Mouse (Mus musculus): ENCODE data around the gene Rfx3. TPM values are rescaled to one million over a fixed set of nuclear protein-coding genes. Genes with fewer than 3 reads are reported as not detected.

Gene Rfx3
- total RNA-seq, 1 experiment from 2014 or later = 9.0 TPM

DNA sequence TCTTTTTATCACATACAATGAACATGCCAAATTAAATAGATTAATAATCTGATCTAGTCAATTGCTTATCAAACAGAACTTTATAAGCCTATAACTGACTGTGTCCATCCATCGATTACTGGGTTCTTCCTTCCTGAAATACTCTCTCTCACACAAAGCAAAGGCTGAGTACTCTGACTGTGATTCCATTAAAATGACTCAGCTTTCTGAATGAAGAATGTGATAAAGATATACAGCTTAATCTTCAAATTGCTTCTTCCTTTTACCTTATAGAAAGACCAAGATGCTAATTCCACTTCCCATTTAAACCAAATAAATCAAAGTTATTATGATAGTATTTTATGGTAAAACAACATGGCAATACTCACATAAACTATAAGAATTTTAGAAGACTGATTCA is 105.8 kb downstream of the Rfx3 start:
- DNase-seq = no peak

DNA sequence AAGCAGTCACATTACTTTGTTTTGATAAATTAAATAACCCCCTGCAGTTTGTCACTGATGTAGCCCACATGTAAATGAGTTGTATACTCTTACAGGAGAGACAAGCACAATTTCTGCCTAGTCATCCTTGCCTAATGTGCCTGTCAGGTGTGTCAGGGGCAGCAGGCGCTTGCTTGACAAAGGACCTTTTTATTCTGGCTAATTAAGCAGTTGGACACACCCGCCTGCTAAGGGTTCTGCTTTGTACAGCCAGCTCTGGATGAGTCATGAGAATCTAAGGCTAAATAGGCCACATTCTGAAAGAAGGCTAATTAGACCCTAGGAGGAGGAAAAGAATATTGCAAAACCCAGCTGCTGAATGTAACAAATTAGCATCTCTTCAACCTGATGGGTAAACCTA is 106.3 kb downstream of the Rfx3 start:
- DNase-seq = no peak

DNA sequence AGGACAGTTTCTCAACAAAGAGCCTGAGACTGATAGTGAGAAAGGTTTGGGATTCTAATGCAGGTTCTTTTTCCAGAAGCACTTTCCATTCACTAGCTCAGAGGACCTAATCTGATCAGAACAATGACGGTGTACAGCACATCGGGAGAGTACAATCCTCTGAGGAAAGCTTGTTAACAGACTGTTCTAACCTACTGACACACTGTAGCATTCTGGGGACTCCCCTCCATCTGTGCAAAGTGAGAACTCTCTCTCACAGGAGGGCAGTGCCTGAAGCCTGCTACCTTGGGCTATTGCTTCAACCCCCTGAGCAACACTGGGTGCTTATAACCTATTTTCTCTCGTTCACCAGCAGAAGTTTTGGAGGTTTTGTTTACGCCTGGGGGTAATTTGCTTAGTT is 106.8 kb downstream of the Rfx3 start:
- no peak for DNase-seq

DNA sequence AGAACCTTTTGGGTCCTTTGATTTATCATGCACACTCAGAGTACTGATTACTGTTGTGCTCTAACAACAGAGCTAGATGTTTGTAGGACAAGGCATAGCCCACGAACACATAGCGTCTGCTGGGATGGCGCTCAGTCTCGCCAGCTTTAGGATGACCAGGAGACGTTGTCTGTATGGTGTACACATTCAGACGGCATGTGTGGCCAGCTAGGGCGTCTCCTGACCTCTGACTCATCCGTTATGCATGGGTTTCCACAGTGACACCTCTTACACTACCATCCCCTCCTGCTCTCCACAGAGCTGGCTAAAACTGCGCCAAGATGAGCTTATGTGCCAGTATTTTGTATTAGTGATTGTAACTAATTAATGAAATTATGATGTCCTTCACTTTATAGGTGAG is 108.4 kb downstream of the Rfx3 start:
- no peak for DNase-seq

DNA sequence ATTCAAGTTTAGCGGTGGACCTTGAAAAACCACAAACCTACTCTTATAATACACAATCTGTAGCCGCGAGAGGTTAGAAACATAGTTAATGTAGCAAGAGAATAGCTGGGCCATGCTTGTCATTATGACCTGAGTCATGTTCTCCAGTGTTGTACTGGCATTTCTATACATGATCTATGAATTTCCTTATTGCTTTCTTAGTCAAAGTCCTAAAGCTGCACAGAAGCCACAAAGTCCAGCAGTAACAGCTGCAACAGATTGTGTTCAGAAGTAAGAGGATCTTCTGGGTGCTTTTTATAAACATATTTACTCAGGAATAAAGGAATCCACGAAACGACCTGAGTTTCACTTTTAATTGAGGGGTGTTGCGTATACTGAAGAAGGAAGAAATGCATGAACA is 109.3 kb downstream of the Rfx3 start:
- DNase-seq = no peak

DNA sequence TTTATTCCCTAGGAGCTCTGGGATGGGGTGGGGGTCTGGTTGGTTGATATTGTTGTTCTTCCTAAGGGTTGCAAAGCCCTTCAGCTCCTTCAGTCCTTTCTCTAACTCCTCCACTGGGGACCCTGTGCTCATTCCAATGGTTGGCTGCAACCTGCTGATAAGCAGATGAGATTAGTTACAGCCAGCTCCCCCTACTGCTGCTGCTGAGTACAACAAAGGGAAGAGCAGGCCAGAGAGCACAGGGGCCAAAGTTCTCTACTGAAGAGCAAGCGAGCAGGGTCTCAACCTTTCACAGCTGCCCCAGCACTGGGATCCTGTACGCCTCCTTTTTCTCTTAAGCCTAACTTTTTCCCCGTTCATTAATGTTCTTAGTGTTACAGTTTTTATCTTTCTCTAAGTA is 126.4 kb downstream of the Rfx3 start:
- no peak for DNase-seq

DNA sequence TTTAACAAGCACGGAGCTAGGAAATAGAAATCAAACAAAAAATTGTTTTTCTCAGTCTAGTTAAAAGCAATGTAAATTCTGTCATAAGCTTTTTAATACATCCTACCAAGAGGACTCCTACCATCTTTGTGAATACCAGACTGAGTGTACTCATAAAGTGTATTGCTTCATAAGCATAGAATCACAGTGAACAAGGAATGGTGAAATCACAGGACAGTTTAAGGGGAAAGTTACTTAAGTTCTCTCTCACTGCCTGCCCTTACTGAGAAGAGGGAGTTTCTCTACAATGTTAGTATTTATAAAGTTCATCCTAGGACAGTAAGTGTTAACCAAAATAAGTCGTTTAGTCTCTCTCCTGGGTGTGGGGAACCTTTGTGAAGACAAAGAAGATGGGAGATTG is 133.5 kb downstream of the Rfx3 start:
- no peak for DNase-seq

DNA sequence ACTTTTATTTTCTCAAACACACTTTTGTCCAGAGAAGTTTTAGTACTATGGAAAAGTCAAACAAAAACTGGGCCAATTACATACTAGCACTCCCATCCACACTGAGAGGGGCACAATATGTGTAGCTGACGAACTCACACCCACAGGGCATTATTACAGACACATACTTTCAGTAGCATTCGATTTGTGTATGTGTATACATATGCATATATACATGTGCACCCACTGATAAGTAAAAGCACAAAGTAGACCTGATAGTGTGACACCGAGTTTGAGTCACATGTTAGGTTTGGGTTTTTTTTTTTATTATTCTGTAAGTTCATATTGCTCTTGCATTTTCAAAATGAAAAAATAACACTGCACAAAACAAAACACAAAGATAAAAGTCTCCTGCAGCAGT is 140.2 kb downstream of the Rfx3 start:
- DNase-seq = no peak

DNA sequence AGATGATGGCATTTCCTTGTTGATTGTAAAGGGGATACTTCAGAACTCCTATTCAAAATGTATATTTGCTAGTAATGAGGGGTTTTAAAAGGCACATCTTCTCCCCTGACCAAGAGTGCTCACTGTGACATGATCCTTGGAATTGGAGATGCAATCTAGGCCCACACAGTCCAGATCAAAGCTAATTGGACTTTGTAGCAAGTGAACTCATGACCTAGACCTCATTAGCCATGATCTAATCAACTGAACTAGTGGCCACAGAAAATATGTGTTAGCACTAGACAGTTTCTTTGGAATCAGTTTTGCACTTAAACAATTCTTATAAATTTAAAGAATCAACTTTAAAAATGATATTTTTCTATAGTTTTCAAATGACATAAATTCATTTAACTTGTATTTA is 151.3 kb downstream of the Rfx3 start:
- DNase-seq = no peak

DNA sequence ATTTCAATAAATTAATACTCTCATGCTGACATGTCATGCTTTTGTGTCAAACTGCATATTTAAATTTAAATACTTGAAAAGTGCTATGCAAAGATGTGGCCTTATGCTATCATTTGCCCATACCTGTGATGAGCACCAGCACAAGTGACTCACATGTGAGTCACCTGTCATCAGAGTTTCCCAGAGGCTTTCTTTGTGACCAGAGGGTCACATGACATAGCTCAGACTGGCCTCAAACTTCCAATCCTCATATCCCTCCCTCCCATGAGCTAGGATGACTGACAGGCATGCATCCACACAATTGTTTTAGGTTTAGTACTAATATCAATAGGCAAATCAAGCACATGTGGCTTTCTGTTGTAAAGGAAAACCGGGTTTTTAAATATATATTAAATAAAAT is 162.0 kb downstream of the Rfx3 start:
- DNase-seq = no peak

DNA sequence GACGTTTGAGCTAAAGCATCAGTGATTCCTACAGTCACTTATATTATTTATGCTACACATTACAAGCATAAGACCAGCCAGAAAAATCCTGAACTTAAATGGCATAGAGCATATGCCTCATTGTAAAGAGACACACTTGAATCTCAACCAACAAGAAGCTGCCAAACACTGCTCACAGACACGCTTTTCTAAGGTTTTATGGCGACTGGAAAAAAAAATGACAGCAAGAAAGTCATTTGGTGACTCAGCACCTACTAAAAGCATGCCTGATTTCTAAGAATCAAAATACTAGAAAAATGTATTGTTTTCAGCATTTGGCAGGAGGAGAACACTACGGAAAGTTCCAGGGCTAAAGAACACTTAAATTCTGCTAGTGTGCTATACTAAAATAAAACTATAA is 163.9 kb downstream of the Rfx3 start:
- no peak for DNase-seq

DNA sequence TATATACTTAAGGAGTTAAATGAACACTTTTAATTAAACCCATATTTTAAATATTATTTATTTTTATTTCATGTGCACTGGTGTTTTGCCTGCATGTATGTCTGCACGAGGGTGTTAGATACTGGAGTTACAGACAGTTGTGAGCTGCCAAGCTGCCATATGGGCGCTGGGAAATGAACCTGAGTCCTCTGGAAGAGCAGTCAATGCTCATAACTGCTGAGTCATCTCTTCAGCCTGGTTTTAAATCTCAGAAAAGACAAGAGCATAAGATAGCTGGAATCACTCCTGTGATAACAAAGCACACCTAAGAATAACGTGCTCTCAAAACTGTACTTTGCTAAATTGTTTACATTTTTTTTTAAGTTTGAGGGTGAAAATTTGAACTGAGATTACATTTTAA is 172.3 kb downstream of the Rfx3 start:
- no peak for DNase-seq

DNA sequence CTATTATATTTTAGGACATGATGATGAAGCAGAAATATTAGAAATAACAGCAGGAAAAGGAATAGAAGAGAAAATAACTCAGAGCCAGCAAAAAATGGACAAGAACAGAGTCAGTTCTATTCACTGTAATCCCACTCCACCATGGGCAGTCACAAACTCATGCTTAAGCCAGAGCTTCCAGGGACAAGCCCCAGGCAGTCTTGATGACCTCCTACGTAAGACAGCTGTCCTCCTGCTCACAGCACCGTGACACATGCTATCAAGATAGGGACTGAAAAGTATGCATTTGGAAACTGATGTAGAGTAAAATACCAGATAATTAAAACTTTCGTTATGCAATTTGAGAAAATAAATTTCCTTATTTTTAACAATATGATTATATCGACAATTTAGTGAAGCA is 172.9 kb downstream of the Rfx3 start:
- no peak for DNase-seq

DNA sequence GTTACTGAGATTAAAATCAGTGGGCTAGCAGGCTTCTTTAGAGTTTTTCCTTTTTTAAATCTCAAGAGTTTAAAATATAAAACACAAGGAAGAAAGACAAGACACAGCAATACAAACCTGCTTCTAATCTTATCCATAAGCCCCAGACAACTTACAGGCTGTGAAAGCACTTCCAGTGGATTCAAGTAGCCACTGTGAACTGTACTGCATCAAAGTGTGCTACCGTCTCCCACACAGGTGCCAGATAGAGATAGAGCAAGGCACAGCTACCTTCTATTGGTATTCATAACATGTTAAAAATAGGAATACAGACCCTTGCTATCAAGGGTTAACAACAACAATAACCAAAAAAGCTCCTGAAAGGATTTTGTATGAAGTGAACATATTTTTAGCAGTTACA is 178.5 kb downstream of the Rfx3 start:
- DNase-seq = no peak

DNA sequence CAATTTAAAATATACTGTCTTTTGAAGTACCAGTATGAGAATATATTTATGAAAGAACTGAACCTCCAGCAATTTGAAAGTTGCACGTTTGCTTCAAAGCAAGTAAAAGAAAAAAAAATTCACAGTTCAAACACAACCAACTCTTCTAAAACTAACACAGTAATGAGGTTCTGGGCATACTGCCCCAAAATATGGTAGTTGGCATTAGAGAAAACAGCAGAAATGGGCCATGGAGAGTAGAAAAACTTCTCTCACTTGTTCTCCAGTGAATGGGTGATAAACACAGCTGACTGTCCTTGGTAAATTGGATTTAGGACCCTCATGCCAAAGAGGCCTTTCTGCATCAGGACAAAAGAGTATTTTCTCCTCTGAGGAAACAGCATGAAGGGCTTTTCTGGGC is 182.7 kb downstream of the Rfx3 start:
- DNase-seq = no peak

DNA sequence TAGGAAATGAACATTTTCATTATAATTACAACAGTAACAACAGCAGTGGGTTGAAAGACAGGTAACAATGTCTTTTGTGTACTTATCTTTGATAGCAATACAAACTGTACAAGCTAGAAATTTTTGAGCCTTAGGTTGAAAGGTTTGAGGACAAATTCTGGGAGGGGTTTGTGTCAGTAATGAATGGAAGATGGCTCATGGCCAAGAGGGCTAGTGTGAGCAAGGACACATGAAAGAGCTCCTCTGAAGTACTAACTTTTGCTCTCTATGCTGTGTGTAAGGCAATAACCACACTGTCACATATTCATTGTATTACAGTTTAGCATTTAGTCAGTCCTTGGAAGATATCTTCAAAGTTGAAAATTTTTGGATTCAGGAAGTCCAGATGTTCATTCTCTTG is 193.3 kb downstream of the Rfx3 start:
- DNase-seq = peak; percentile 11

DNA sequence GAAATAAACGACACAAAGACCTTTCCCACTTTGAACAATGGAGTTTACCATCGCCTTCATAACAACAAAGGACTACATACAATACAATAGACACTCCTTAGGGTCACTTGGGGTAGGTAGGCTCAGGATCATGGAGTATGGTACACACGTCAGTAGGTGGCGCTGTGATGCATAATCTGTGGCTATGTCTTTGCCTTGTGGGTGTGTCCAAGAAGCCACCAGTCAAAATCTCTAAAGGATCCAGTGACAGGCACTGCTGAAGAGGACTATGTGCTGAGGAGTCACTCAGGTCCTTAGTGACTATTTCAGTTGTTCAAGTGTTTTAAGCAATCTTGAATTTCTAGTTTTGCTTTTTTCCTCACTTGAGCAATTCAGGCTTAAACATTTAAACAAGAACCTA is 230.9 kb downstream of the Rfx3 start:
- DNase-seq = peak; percentile 62

DNA sequence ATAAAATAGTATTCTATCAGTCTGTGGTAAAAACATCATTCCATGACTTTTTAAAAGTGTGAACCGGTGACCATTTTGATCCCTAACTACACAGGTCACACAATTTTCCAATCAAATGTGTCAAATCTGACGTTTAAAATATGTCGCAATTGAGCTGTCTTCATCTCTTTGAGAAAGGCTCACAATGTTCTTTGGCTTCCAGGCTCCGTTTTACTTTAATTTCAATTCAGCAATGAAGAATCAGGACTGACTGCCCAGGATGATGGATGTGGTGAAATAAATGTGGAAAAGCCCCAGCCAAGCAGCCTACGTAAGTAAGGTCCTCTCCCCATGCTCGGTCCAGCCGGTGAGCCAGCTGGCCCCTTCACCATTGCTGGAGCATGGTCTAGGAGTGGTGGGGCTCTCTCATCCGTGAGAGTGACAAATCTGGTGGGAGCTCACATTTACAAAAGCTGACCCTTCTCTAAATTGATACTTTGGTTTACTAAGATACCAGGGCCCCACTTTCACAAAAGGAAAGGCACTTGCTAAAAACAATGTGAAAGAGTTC is 240.2 kb downstream of the Rfx3 start:
- no peak for DNase-seq

DNA sequence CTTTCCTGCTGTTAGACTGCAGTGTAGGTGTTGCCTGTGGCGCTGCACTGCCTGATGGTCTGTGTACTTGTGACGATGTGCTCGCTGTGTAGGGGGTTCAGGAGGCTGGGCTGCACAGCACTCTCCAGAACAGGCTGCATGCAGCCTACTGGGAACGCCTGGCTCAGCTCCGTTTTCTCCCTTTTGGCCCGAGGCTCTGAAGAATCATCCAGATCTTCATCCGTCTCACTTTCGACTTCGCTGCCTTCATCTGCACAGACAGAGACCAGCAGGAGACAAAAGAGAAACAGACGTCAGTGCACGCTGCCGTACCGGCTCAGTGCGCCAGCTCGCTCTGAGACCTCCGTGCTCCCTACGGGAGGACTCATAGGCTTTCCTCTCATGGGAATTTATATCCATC is 242.5 kb downstream of the Rfx3 start:
- no peak for DNase-seq

DNA sequence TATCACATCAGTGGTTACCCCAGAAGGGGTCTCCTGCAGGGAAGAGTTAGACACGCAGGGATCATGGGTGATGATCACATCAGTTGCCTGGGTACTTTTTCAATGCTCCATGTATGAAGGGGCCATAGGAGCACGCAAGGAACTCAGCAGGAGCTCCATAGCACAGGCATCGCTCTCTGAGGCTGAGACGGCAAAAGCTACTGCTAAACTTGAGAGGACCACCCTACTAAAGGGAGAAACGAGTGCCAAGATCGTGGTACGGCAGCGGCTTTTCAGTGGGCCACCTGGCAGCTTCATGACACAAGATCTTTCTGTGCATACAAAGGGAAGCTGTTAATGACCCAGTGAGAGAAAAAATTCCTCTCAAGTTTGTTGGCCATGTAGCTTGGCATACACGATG is 250.7 kb downstream of the Rfx3 start:
- no peak for DNase-seq

DNA sequence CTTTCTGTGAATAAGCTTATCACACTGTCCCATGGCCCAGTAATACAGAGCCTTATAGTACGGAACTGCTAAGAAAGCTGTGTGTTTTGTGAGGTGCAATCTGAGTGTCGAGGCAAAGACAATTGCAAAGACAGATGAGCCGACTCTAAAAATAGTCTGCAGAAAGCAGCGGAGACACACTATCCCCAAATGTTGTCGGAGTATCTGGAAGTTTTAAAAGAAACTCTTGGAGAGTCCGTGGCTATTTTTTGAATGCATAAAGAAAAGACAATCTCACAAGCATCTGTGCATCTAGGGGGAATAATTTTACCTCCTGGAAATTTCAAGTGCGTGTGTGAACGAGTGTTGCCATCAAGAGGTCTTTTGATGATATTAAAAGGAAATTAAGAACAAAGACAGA is 251.6 kb downstream of the Rfx3 start:
- no peak for DNase-seq

DNA sequence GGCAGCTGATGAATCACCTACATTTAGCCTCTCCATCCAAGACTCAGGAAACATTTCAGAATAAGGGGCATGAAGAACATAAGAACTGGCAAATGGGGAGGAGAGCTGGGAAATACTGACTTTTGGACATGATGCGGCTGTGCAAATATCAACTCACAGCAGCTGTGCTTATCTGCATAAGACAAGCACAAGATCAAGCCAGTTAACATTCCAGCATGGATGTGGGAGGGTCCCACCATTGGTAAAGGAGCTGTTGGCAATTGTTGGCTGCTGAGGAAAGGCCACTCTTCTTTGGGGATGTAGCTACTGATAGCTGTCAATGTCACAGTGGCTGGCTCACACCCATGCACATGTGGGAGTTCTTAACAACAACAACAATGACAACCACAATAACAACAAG is 263.7 kb downstream of the Rfx3 start:
- no peak for DNase-seq

DNA sequence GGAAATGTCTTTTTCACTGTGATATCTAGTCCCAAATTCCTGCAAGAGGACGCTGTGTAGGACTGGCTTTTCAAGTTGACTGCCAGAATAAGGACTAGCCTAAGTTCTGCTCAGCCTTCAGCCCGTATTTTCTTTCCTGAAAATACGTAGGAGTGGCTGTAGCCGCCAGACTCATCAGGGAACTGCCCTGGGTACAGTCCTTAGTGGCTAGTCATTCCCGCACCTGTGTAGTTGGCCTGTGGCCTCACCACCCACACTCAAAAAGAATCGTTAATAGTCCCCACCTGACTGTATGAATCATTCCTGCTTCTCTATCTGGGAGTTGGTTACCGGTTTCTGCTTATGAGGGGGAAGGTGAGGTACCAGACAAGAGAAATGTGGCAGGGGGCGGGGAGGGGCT is 272.1 kb downstream of the Rfx3 start:
- no peak for DNase-seq

DNA sequence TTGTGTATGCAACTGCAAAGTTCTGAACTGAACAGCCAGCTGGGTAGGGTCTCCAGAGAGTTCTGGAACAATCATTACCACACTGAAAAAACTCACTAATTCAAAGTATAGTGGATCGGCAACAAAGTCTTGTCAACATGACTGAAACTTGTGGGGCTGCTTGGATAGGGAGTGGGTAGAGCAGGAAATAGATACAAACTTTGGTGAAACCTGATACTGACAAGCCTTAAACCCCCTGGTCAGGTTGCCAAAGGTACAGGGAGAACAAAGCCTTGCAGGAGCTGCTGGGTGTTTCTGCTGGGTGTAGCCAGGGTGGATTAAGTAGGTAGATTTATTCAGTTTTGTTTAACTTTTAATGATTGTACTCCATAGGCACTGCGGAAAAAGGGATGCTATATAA is 274.4 kb downstream of the Rfx3 start:
- DNase-seq = no peak

DNA sequence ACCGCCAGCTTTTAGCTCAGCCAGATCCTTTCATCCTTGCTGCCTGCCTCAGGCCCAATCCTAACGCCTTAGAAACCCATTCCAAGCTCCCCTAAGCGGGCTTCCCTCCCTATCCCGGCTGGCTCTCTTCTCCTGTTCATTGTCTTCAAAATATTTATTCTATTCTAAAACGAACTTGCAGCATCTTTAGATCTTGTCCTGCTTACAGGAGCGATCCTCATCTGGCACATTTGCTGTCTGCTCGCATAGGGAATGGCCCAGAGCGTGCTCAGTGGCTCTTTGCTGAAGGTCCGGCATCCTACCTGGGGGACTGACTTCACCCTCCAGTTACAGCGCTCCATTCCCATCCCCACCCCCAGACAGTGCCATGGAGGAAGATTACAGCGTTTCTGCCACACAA is 292.0 kb downstream of the Rfx3 start:
- DNase-seq = no peak

DNA sequence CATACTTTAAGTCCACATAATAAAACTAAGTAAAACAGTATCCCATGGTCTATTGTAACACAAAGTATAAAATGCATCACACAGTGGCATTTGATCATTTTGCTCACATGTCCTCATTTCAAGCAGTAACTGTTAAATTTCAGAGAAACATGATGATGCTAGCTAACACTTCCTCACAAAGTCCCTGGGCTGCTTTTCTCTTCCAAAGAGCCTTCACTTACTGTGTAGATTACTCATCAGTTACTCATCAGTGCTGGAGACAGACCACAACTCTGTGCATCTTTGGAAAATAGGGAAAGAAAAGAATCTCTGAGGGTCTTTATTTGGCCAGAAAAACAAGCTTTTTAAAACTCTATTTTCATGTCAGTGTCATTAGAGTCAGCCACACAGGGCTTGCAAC is 294.7 kb downstream of the Rfx3 start:
- no peak for DNase-seq

All from adrenal gland, postnatal 25 days (tissue).